Mouse (Mus musculus) embryo, embryonic 10.5 days (tissue): ENCODE data around the gene Fam83g.

ENCODE experiments used
- DNase-seq: peaks from one replicate; pipeline ENCODE4 v3.0.0-alpha.2; 2015; ENCODE audit warnings: low spot score

The Fam83g gene

GRCm38 (mm10) chr11:61652216-61652615, 31.7 kb upstream of the Fam83g start:
- DNase-seq, result no peak

- DNase-seq, result no peak
Measured at GRCm38 (mm10) chr11:61652686-61653447, 31.0 kb upstream of the Fam83g start, which contains the start of gene Grap. TSS of gene Grap (plus strand) at chr11:61653265.

- no peak for DNase-seq
Measured at GRCm38 (mm10) chr11:61653568-61653967, 30.3 kb upstream of the Fam83g start.

GRCm38 (mm10) chr11:61654786-61655311, 29.0 kb upstream of the Fam83g start:
- no peak for DNase-seq

GRCm38 (mm10) chr11:61655649-61656048, 28.2 kb upstream of the Fam83g start:
- no peak for DNase-seq

- DNase-seq, result no peak
Measured at GRCm38 (mm10) chr11:61656148-61656850, 27.6 kb upstream of the Fam83g start.

GRCm38 (mm10) chr11:61657432-61657831, 26.5 kb upstream of the Fam83g start:
- no peak for DNase-seq

GRCm38 (mm10) chr11:61658360-61658922, 25.4 kb upstream of the Fam83g start:
- no peak for DNase-seq

- no peak for DNase-seq
Measured at GRCm38 (mm10) chr11:61659011-61659858, 24.7 kb upstream of the Fam83g start.

GRCm38 (mm10) chr11:61660001-61660400, 23.9 kb upstream of the Fam83g start:
- no peak for DNase-seq

- DNase-seq, result no peak
Measured at GRCm38 (mm10) chr11:61660806-61661392, 23.0 kb upstream of the Fam83g start.

- no peak for DNase-seq
Measured at GRCm38 (mm10) chr11:61662189-61662588, 21.7 kb upstream of the Fam83g start.

- DNase-seq, result no peak
Measured at GRCm38 (mm10) chr11:61665401-61665800, 18.5 kb upstream of the Fam83g start.

GRCm38 (mm10) chr11:61665991-61666799, 17.7 kb upstream of the Fam83g start:
- DNase-seq, result peak; percentile 75

GRCm38 (mm10) chr11:61667248-61667647, 16.6 kb upstream of the Fam83g start:
- DNase-seq, result no peak

GRCm38 (mm10) chr11:61667782-61668181, 16.1 kb upstream of the Fam83g start:
- DNase-seq, result no peak

GRCm38 (mm10) chr11:61669492-61670490, 14.1 kb upstream of the Fam83g start:
- DNase-seq, result no peak

- DNase-seq, result peak; percentile 21
Measured at GRCm38 (mm10) chr11:61671781-61672383, 12.0 kb upstream of the Fam83g start.

GRCm38 (mm10) chr11:61673686-61674085, 10.2 kb upstream of the Fam83g start:
- DNase-seq, result peak; percentile 45
